Mouse (Mus musculus): Measurements from ENCODE around the gene Zbtb20. TPM values are rescaled to one million over a fixed set of nuclear protein-coding genes. Genes with fewer than 3 reads are reported as not detected.

Zbtb20 gene
- polyA plus RNA-seq, 1 experiment, result 11.2 TPM

DNA sequence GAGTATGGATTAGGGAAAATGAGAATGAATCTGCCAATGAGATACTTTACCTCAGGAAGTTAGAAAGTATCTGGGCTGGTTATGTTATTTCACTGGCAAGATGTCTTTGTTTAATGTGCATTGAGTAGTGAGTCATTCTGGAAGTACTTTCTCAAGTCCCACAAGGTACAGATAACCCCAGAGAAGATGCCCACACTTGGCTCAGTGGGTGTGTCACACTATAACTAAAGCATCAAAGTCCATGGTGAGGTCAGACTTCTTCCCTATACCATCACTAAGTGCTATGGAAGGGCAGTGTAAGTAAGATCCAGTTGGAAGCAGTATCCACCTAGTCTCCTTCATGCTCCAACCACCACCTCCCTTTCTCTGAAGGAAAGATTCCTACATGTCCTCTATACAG lies 255.4 kb downstream of the Zbtb20 start:
- H3K27ac ChIP-seq (ENCODE audit: control insufficient read depth, insufficient read depth, low read depth, low read length, poor library complexity), result no peak overlapping the region
- H3K4me3 ChIP-seq (replicated peaks; ENCODE audit: control insufficient read depth, low read depth, low read length), result no peak overlapping the region
- TF ChIP-seq POLR2A (IDR thresholded peaks at IDR 0.05; ENCODE audit: borderline replicate concordance, control insufficient read depth, low read depth, low read length), result no peak
- no peak for TF ChIP-seq CTCF (IDR thresholded peaks at IDR 0.05; ENCODE audit: control insufficient read depth, insufficient read depth, low read length)
- no peaks in the 10 kb centered on the region for H3K4me1 ChIP-seq (ENCODE audit: control insufficient read depth, insufficient read depth, low read length)

DNA sequence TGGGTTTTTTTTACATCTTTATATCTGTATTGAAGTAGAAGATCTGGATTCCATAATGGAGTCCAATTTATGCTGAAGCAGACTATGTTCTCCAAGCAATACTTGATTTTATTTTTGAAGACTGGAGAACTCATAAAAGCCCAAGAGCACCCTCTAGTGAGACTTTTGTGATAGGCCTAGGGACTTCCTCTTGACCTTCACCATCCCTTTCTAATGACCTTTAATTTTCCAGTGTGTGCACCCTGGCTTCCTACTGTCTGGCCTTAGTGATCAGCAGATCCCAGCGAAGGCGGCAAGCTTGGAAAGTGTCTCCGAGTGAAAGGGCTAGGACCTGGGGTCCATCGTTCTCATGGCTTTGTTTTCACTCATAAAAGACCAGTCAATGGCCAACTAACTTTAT lies 292.8 kb downstream of the Zbtb20 start:
- Histone ChIP-seq H3K4me3 (replicated peaks; ENCODE audit: control insufficient read depth, low read depth, low read length) (no peak overlapping the region), H3K27ac (ENCODE audit: control insufficient read depth, insufficient read depth, low read depth, low read length, poor library complexity) (no peak overlapping the region), H3K4me1 (ENCODE audit: control insufficient read depth, insufficient read depth, low read length) (no peaks in the 10 kb centered on the region)
- TF ChIP-seq POLR2A (IDR thresholded peaks at IDR 0.05; ENCODE audit: borderline replicate concordance, control insufficient read depth, low read depth, low read length), result no peak
- TF ChIP-seq CTCF (IDR thresholded peaks at IDR 0.05; ENCODE audit: control insufficient read depth, insufficient read depth, low read length), result no peak
- 87% methylated on average over 4 of the region's 4 CpGs for WGBS

DNA sequence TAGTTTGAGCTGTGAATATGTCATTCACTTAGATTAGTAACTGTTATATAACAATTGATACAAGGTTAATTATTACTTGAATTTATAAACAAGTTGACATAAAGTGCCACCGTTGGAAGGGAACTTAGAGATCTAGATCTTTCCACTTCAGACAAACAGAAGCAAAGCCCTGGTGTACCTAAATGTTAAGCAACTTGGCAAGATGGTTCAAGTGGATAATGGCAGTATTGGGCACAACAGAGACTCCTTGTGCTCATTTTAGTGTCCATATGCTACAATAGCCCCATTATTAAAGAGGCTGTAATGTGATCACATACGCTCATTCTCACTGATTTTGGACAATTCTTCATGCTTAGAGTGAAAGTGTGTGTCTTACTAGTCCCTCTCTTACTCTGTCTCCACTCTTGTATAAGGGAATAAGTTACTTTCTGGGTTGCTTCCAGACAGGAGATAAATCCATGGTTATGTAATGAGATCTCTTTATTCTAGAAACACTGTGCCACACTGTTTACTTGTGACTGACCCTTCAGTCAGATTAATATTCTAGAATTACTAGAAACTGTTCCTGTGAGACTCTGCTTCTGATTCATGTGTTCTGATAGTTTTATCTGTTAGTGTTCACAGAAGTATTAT lies 293.7 kb downstream of the Zbtb20 start:
- 81% methylated on average over 2 of the region's 2 CpGs for WGBS
- Histone ChIP-seq H3K4me1 (ENCODE audit: control insufficient read depth, insufficient read depth, low read length) (no peaks in the 10 kb centered on the region), H3K27ac (ENCODE audit: control insufficient read depth, insufficient read depth, low read depth, low read length, poor library complexity) (no peak overlapping the region), H3K4me3 (replicated peaks; ENCODE audit: control insufficient read depth, low read depth, low read length) (no peak overlapping the region)
- no peak for TF ChIP-seq CTCF (IDR thresholded peaks at IDR 0.05; ENCODE audit: control insufficient read depth, insufficient read depth, low read length)
- no peak for TF ChIP-seq POLR2A (IDR thresholded peaks at IDR 0.05; ENCODE audit: borderline replicate concordance, control insufficient read depth, low read depth, low read length)

DNA sequence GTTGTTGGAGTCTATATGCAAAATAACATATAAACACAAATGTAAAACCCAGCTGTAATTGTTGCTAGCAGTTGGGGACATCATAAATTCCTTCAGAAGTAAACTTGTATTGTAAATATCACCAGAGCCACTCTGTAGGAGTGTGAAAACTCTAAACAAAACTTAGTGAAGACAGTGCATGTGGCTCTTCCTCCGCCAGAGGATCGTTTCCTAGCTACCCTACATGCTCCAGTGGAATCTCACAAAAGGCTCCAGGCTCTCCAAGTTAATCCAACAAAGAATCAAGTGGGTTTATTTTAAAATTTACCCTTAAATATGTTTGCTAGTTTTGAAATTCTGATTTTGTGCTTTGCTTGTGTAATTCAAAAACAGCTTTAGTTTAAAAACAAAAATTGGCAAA lies 296.5 kb downstream of the Zbtb20 start:
- no peak for TF ChIP-seq CTCF (IDR thresholded peaks at IDR 0.05; ENCODE audit: control insufficient read depth, insufficient read depth, low read length)
- no peak for TF ChIP-seq POLR2A (IDR thresholded peaks at IDR 0.05; ENCODE audit: borderline replicate concordance, control insufficient read depth, low read depth, low read length)
- H3K4me3 ChIP-seq (replicated peaks; ENCODE audit: control insufficient read depth, low read depth, low read length), result no peak overlapping the region
- 83% methylated on average over 2 of the region's 2 CpGs for WGBS
- H3K27ac ChIP-seq (ENCODE audit: control insufficient read depth, insufficient read depth, low read depth, low read length, poor library complexity), result no peak overlapping the region
- no peaks in the 10 kb centered on the region for H3K4me1 ChIP-seq (ENCODE audit: control insufficient read depth, insufficient read depth, low read length)

DNA sequence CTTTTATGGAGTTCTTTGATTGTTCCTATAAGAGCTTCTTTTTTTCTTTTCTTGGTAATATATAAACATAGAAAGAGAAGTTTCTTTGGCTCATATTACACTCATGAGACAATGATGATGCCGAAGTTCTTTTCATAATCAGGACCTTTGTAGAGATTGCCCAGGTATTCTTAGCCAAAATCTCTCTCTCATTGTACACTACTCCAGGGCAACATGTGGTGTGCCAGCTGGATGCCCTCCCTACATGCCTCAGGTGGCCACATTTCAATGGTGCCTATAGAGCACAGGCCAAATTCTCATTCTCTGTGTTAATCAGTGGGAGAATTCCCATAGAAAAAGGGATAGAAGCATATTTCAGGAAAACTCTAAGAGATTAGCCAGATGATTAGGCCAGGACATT lies 297.2 kb downstream of the Zbtb20 start:
- 88% methylated on average over 1 of the region's 1 CpGs for WGBS
- Histone ChIP-seq H3K4me1 (ENCODE audit: control insufficient read depth, insufficient read depth, low read length) (no peaks in the 10 kb centered on the region), H3K27ac (ENCODE audit: control insufficient read depth, insufficient read depth, low read depth, low read length, poor library complexity) (no peak overlapping the region), H3K4me3 (replicated peaks; ENCODE audit: control insufficient read depth, low read depth, low read length) (no peak overlapping the region)
- no peak for TF ChIP-seq POLR2A (IDR thresholded peaks at IDR 0.05; ENCODE audit: borderline replicate concordance, control insufficient read depth, low read depth, low read length)
- no peak for TF ChIP-seq CTCF (IDR thresholded peaks at IDR 0.05; ENCODE audit: control insufficient read depth, insufficient read depth, low read length)

DNA sequence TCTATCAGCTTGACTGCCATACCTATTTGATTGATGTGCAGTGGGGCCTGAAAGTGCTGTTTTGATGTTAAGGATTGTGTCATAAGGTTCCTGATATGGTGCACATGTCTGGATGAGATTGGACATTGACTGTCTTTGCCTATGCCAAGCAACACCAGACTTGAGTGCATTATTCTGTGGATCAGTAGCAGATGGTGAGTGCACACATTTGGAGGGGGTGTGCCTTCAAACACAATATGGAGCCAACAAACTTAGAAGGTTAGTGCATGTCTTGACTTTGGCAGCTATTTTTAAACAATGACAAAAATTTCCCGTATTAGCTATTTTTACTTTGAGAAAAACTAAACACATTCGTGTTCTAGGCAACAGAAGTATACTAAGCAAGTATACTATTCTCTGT lies 299.1 kb downstream of the Zbtb20 start:
- WGBS, result 83% methylated on average over 2 of the region's 2 CpGs

DNA sequence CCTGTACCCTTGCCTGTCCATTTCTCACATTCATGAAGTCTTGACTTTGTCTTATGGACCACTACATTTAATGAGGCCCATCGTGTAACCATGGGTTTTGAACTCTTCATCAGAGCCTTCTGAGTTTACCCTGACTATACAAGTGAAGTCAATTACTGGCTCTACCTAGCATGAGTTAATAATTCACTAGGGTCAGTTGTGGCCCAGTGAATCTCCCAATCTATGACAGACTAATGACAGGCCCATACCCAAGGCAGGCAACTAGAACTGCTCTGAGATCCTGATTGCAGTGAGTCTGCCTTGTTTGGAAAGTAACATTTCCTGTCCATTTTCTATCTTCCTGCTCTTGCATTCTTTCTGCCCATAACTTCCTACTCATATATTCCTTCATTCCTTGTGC lies 305.4 kb downstream of the Zbtb20 start:
- H3K27ac ChIP-seq (ENCODE audit: control insufficient read depth, insufficient read depth, low read depth, low read length, poor library complexity), result no peak overlapping the region
- TF ChIP-seq POLR2A (IDR thresholded peaks at IDR 0.05; ENCODE audit: borderline replicate concordance, control insufficient read depth, low read depth, low read length), result no peak
- TF ChIP-seq CTCF (IDR thresholded peaks at IDR 0.05; ENCODE audit: control insufficient read depth, insufficient read depth, low read length), result no peak
- no peaks in the 10 kb centered on the region for H3K4me1 ChIP-seq (ENCODE audit: control insufficient read depth, insufficient read depth, low read length)
- 72% methylated on average over 1 of the region's 1 CpGs for WGBS
- H3K4me3 ChIP-seq (replicated peaks; ENCODE audit: control insufficient read depth, low read depth, low read length), result no peak overlapping the region

More for the DNA sequence above, 299.1 kb downstream of the Zbtb20 start:
- Histone ChIP-seq H3K27ac (ENCODE audit: control insufficient read depth, insufficient read depth, low read depth, low read length, poor library complexity) (no peak overlapping the region), H3K4me1 (ENCODE audit: control insufficient read depth, insufficient read depth, low read length) (no peaks in the 10 kb centered on the region), H3K4me3 (replicated peaks; ENCODE audit: control insufficient read depth, low read depth, low read length) (no peak overlapping the region)
- no peak for TF ChIP-seq POLR2A (IDR thresholded peaks at IDR 0.05; ENCODE audit: borderline replicate concordance, control insufficient read depth, low read depth, low read length)

DNA sequence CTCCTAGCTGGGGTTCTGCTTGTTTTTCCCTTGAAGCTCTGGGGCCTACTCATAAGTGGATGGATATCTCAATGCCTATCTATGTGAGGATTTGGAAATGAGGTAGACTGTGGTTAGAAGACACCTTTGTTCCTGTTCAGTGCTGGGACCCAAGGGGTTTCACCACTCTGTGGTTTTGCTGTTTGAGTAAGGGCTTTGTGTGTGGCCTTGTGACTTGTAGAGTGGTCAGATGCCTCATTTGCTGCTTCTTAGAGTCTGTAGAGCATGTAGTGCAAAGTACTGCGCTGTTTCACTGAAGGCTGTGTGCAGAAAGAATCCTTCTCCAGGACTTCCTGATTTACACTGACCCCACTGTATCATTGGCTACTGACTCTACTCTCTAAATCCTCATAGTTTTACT lies 314.7 kb downstream of the Zbtb20 start:
- H3K4me3 ChIP-seq (replicated peaks; ENCODE audit: control insufficient read depth, low read depth, low read length), result no peak overlapping the region
- 53% methylated on average over 1 of the region's 1 CpGs for WGBS
- H3K4me1 ChIP-seq (ENCODE audit: control insufficient read depth, insufficient read depth, low read length), result no peaks in the 10 kb centered on the region; the same call in 1 of the 2 replicates
- TF ChIP-seq CTCF (IDR thresholded peaks at IDR 0.05; ENCODE audit: control insufficient read depth, insufficient read depth, low read length) (no peak), POLR2A (IDR thresholded peaks at IDR 0.05; ENCODE audit: borderline replicate concordance, control insufficient read depth, low read depth, low read length) (no peak)
- H3K27ac ChIP-seq (ENCODE audit: control insufficient read depth, insufficient read depth, low read depth, low read length, poor library complexity), result no peak overlapping the region

Data from bone marrow, adult 2 months (tissue).